Mouse (Mus musculus): ENCODE measurements at regions not wholly inside any gene's neighbourhood (a gene's known extent, or its start where the extent isn't known, plus 50 kb on each side); places are given as distances from the start of the nearest gene placed in this dataset.
"Not testable (repeated sequence)": the region's sequence is repeated elsewhere in the genome, so short reads cannot be mapped to it uniquely, and the experiment has no call there.

GRCm38 (mm10) chr4:28064935-28065334 lies 748.0 kb upstream of the Epha7 start:
- no peak for DNase-seq (ENCODE audit: low spot score)

GRCm38 (mm10) chr4:28065828-28066227 lies 747.1 kb upstream of the Epha7 start:
- no peak for DNase-seq (ENCODE audit: low spot score)

- no peak for DNase-seq (ENCODE audit: low spot score)
Measured at GRCm38 (mm10) chr4:28079030-28079429, 733.9 kb upstream of the Epha7 start.

GRCm38 (mm10) chr4:28092854-28093253 lies 720.1 kb upstream of the Epha7 start:
- DNase-seq (ENCODE audit: low spot score), result no peak

- DNase-seq (ENCODE audit: low spot score), result no peak
Measured at GRCm38 (mm10) chr4:28143165-28143564, 669.8 kb upstream of the Epha7 start.

- no peak for DNase-seq (ENCODE audit: low spot score)
Measured at GRCm38 (mm10) chr4:28155116-28155515, 657.8 kb upstream of the Epha7 start.

GRCm38 (mm10) chr4:28176771-28177170 lies 636.2 kb upstream of the Epha7 start:
- DNase-seq (ENCODE audit: low spot score), result peak; percentile 1

GRCm38 (mm10) chr4:28190861-28191260 lies 622.1 kb upstream of the Epha7 start:
- no peak for DNase-seq (ENCODE audit: low spot score)

GRCm38 (mm10) chr4:28227594-28228208 lies 585.2 kb upstream of the Epha7 start:
- DNase-seq (ENCODE audit: low spot score), result no peak

GRCm38 (mm10) chr4:28235516-28235915 lies 577.4 kb upstream of the Epha7 start:
- DNase-seq (ENCODE audit: low spot score), result not testable (repeated sequence)

GRCm38 (mm10) chr4:28242272-28242671 lies 570.7 kb upstream of the Epha7 start:
- DNase-seq (ENCODE audit: low spot score), result no peak

Data from T-cell, adult 2 months (primary cell).